Mouse (Mus musculus) naive thymus-derived CD4-positive, alpha-beta T cell, adult 2 months (primary cell): ENCODE measurements at regions not wholly inside any gene's neighbourhood (a gene's known extent, or its start where the extent isn't known, plus 50 kb on each side); places are given as distances from the start of the nearest gene placed in this dataset.
A peak's percentile ranks its signal among the peaks of the same experiment; 100 is the strongest.

Source experiments
- DNase-seq: peaks from one replicate; pipeline ENCODE4 v3.0.0-alpha.2; 2011; ENCODE audit warnings: low read depth

GRCm38 (mm10) chr1:193636451-193636850 is 266.4 kb upstream of the Camk1g start:
- no peak for DNase-seq

- no peak for DNase-seq
Measured at GRCm38 (mm10) chr1:193632115-193632514, 262.0 kb upstream of the Camk1g start.

- no peak for DNase-seq
Measured at GRCm38 (mm10) chr1:193629887-193630286, 259.8 kb upstream of the Camk1g start.

GRCm38 (mm10) chr1:193626924-193627849 is 257.1 kb upstream of the Camk1g start:
- DNase-seq, result no peak

GRCm38 (mm10) chr1:193625101-193625956 is 255.2 kb upstream of the Camk1g start:
- no peak for DNase-seq

- no peak for DNase-seq
Measured at GRCm38 (mm10) chr1:193623571-193623970, 253.5 kb upstream of the Camk1g start.

GRCm38 (mm10) chr1:193618250-193618649 is 248.2 kb upstream of the Camk1g start:
- DNase-seq, result no peak

GRCm38 (mm10) chr1:193610471-193610870 is 240.4 kb upstream of the Camk1g start:
- no peak for DNase-seq

GRCm38 (mm10) chr1:193599895-193600294 is 229.8 kb upstream of the Camk1g start:
- no peak for DNase-seq

- peak; percentile 22 for DNase-seq
Measured at GRCm38 (mm10) chr1:193599163-193599562, 229.1 kb upstream of the Camk1g start.

- no peak for DNase-seq
Measured at GRCm38 (mm10) chr1:193590301-193590829, 220.3 kb upstream of the Camk1g start.

- peak; percentile 59 for DNase-seq
Measured at GRCm38 (mm10) chr1:193588477-193589464, 218.7 kb upstream of the Camk1g start.

- DNase-seq, result no peak
Measured at GRCm38 (mm10) chr1:193587317-193587716, 217.2 kb upstream of the Camk1g start.

- no peak for DNase-seq
Measured at GRCm38 (mm10) chr1:193586896-193587295, 216.8 kb upstream of the Camk1g start.

GRCm38 (mm10) chr1:193583791-193584190 is 213.7 kb upstream of the Camk1g start:
- no peak for DNase-seq

- no peak for DNase-seq
Measured at GRCm38 (mm10) chr1:193580393-193580792, 210.3 kb upstream of the Camk1g start.

- no peak for DNase-seq
Measured at GRCm38 (mm10) chr1:193579671-193580070, 209.6 kb upstream of the Camk1g start.

- DNase-seq, result no peak
Measured at GRCm38 (mm10) chr1:193578661-193579175, 208.6 kb upstream of the Camk1g start.

GRCm38 (mm10) chr1:193577821-193578220 is 207.7 kb upstream of the Camk1g start:
- DNase-seq, result no peak

GRCm38 (mm10) chr1:193575986-193576713 is 206.1 kb upstream of the Camk1g start:
- peak; percentile 53 for DNase-seq
